Mouse (Mus musculus): ENCODE results near the gene Daam1.

Gene Daam1

GRCm38 (mm10) chr12:71835966-71836668, 5.2 kb downstream of the Daam1 start:
- WGBS = 35% methylated on average over 5 of the region's 5 CpGs

- 69% methylated on average over 6 of the region's 6 CpGs for WGBS
These were observed 5.9 kb downstream of the Daam1 start for GRCm38 (mm10) chr12:71836776-71837175.

- WGBS = 76% methylated on average over 5 of the region's 5 CpGs
These were observed 6.7 kb downstream of the Daam1 start for GRCm38 (mm10) chr12:71837576-71837975.

GRCm38 (mm10) chr12:71838230-71838629, 7.4 kb downstream of the Daam1 start:
- 75% methylated on average over 2 of the region's 2 CpGs for WGBS

- 84% methylated on average over 3 of the region's 3 CpGs for WGBS
These were observed 8.8 kb downstream of the Daam1 start for GRCm38 (mm10) chr12:71839653-71840052.

GRCm38 (mm10) chr12:71840430-71841186, 9.7 kb downstream of the Daam1 start:
- WGBS = 39% methylated on average over 6 of the region's 6 CpGs

- WGBS = 25% methylated on average over 3 of the region's 3 CpGs
These were observed 11.1 kb downstream of the Daam1 start for GRCm38 (mm10) chr12:71842006-71842405.

GRCm38 (mm10) chr12:71842588-71842987, 11.7 kb downstream of the Daam1 start:
- 54% methylated on average over 2 of the region's 2 CpGs for WGBS

- WGBS = 62% methylated on average over 5 of the region's 5 CpGs
These were observed 14.6 kb downstream of the Daam1 start for GRCm38 (mm10) chr12:71845486-71845885.

- WGBS = 94% methylated on average over 4 of the region's 4 CpGs
These were observed 15.5 kb downstream of the Daam1 start for GRCm38 (mm10) chr12:71846416-71846815.

GRCm38 (mm10) chr12:71847024-71847423, 16.1 kb downstream of the Daam1 start:
- WGBS = 87% methylated on average over 6 of the region's 6 CpGs

- WGBS = 53% methylated on average over 5 of the region's 5 CpGs
These were observed 16.7 kb downstream of the Daam1 start for GRCm38 (mm10) chr12:71847617-71848016.

- WGBS = 52% methylated on average over 5 of the region's 5 CpGs
These were observed 17.3 kb downstream of the Daam1 start for GRCm38 (mm10) chr12:71848037-71848776.

GRCm38 (mm10) chr12:71849051-71849450, 18.2 kb downstream of the Daam1 start:
- 91% methylated on average over 7 of the region's 7 CpGs for WGBS

- WGBS = 80% methylated on average over 5 of the region's 5 CpGs
These were observed 19.3 kb downstream of the Daam1 start for GRCm38 (mm10) chr12:71850135-71850534.

GRCm38 (mm10) chr12:71852678-71853077, 21.8 kb downstream of the Daam1 start:
- 39% methylated on average over 7 of the region's 7 CpGs for WGBS

- WGBS = 70% methylated on average over 3 of the region's 3 CpGs
These were observed 22.8 kb downstream of the Daam1 start for GRCm38 (mm10) chr12:71853694-71854093.

GRCm38 (mm10) chr12:71854191-71854590, 23.3 kb downstream of the Daam1 start:
- WGBS = 65% methylated on average over 6 of the region's 6 CpGs

GRCm38 (mm10) chr12:71855730-71856479, 25.0 kb downstream of the Daam1 start:
- WGBS = 50% methylated on average over 10 of the region's 10 CpGs

- WGBS = 54% methylated on average over 5 of the region's 5 CpGs
These were observed 28.2 kb downstream of the Daam1 start for GRCm38 (mm10) chr12:71859096-71859495.

GRCm38 (mm10) chr12:71863846-71864543, 33.1 kb downstream of the Daam1 start:
- 34% methylated on average over 10 of the region's 10 CpGs for WGBS

Data from cerebral cortex, adult 2 months (tissue).